Comparison of ENCODE assay signal across 26 mouse cellular contexts in genomic region chr6:40739545-40739944, GRCm38 (mm10).
"Had no signal": no experiment of that assay in that cellular context is flagged by ENCODE, and none has a peak within 500 bp of the region (broad histone marks: within the 10 kb centered on the region; RNA-seq: fewer than 3 reads in every experiment).

No protein-coding gene starts in this region.

- H3K27me3 ChIP-seq: embryonic facial prominence, embryonic 12.5 days; embryonic facial prominence, embryonic 13.5 days; embryonic facial prominence, embryonic 15.5 days; forebrain, embryonic 12.5 days; forebrain, embryonic 13.5 days; forebrain, embryonic 15.5 days had no signal

- H3K4me1 ChIP-seq: embryonic facial prominence, embryonic 10.5 days; embryonic facial prominence, embryonic 12.5 days; embryonic facial prominence, embryonic 13.5 days; embryonic facial prominence, embryonic 15.5 days; forebrain, embryonic 10.5 days; forebrain, embryonic 12.5 days; forebrain, embryonic 13.5 days; forebrain, embryonic 15.5 days had no signal

- H3K9ac ChIP-seq: embryonic facial prominence, embryonic 12.5 days; embryonic facial prominence, embryonic 13.5 days; embryonic facial prominence, embryonic 15.5 days; forebrain, embryonic 12.5 days; forebrain, embryonic 13.5 days; forebrain, embryonic 15.5 days; forebrain, postnatal 0 days had no signal

- H3K27ac ChIP-seq: embryonic facial prominence, embryonic 10.5 days; embryonic facial prominence, embryonic 12.5 days; embryonic facial prominence, embryonic 13.5 days; embryonic facial prominence, embryonic 15.5 days; forebrain, embryonic 10.5 days; forebrain, embryonic 12.5 days; forebrain, embryonic 13.5 days; forebrain, embryonic 15.5 days; gastrocnemius, adult 2 months; heart, adult 2 months had no signal

- DNase-seq: cerebellum, adult 9-10 months; cerebellum, postnatal 10 days; cerebellum, postnatal 14 days; cerebellum, postnatal 25 days; cerebellum, postnatal 36 days; embryo, embryonic 11 days; forebrain, postnatal 0 days; gastrocnemius, adult 2 months; gastrocnemius, postnatal 10 days; gastrocnemius, postnatal 14 days; gastrocnemius, postnatal 25 days; gastrocnemius, postnatal 36 days; heart, adult 11 months; heart, adult 18-20 months; heart, adult 2 months had no signal

- H3K4me3 ChIP-seq: embryonic facial prominence, embryonic 10.5 days; embryonic facial prominence, embryonic 12.5 days; embryonic facial prominence, embryonic 13.5 days; embryonic facial prominence, embryonic 15.5 days; erythroblast, embryonic 14.5 days; forebrain, embryonic 10.5 days; forebrain, embryonic 12.5 days; forebrain, embryonic 13.5 days; forebrain, embryonic 15.5 days; gastrocnemius, adult 2 months; heart, adult 2 months had no signal

- H3K9me3 ChIP-seq: embryonic facial prominence, embryonic 10.5 days; embryonic facial prominence, embryonic 12.5 days; embryonic facial prominence, embryonic 13.5 days; embryonic facial prominence, embryonic 15.5 days; forebrain, embryonic 10.5 days; forebrain, embryonic 12.5 days; forebrain, embryonic 13.5 days; forebrain, embryonic 15.5 days had no signal

- ATAC-seq: forebrain, embryonic 13.5 days; forebrain, embryonic 14.5 days; forebrain, embryonic 15.5 days; forebrain, embryonic 16.5 days; forebrain, postnatal 0 days had no signal

- H3K36me3 ChIP-seq: embryonic facial prominence, embryonic 10.5 days; embryonic facial prominence, embryonic 12.5 days; embryonic facial prominence, embryonic 13.5 days; embryonic facial prominence, embryonic 15.5 days; forebrain, embryonic 10.5 days; forebrain, embryonic 12.5 days; forebrain, embryonic 15.5 days had no signal

- H3K4me2 ChIP-seq: embryonic facial prominence, embryonic 12.5 days; embryonic facial prominence, embryonic 13.5 days; embryonic facial prominence, embryonic 15.5 days; forebrain, embryonic 12.5 days; forebrain, embryonic 13.5 days; forebrain, embryonic 15.5 days had no signal
